Mouse (Mus musculus): ENCODE measurements at regions not wholly inside any gene's neighbourhood (a gene's known extent, or its start where the extent isn't known, plus 50 kb on each side); places are given as distances from the start of the nearest gene placed in this dataset.

- no peak for DNase-seq
Observed at GRCm38 (mm10) chr2:51448121-51448520, 179.2 kb upstream of the Tas2r134 start.

- DNase-seq, result no peak
Observed at GRCm38 (mm10) chr2:51447616-51448015, 179.7 kb upstream of the Tas2r134 start.

GRCm38 (mm10) chr2:51444386-51445080, 182.8 kb upstream of the Tas2r134 start:
- no peak for DNase-seq

- no peak for DNase-seq
Observed at GRCm38 (mm10) chr2:51443946-51444345, 183.4 kb upstream of the Tas2r134 start.

GRCm38 (mm10) chr2:51439047-51439446, 188.3 kb upstream of the Tas2r134 start:
- no peak for DNase-seq

- DNase-seq, result peak; percentile 4 to 17
Observed at GRCm38 (mm10) chr2:51436590-51436989, 190.7 kb upstream of the Tas2r134 start.

GRCm38 (mm10) chr2:51431564-51431963, 195.7 kb upstream of the Tas2r134 start:
- no peak for DNase-seq

- DNase-seq, result no peak
Observed at GRCm38 (mm10) chr2:51429716-51430115, 197.6 kb upstream of the Tas2r134 start.

- DNase-seq, result no peak
Observed at GRCm38 (mm10) chr2:51422442-51422841, 204.9 kb upstream of the Tas2r134 start.

- no peak for DNase-seq
Observed at GRCm38 (mm10) chr2:51417908-51418690, 209.2 kb upstream of the Tas2r134 start.

- DNase-seq, result no peak
Observed at GRCm38 (mm10) chr2:51388390-51388789, 238.9 kb upstream of the Tas2r134 start.

GRCm38 (mm10) chr2:51387136-51387535, 238.2 kb upstream of the Rnd3 start:
- no peak for DNase-seq

GRCm38 (mm10) chr2:51376597-51376996, 227.7 kb upstream of the Rnd3 start:
- DNase-seq, result no peak

- DNase-seq, result no peak
Observed at GRCm38 (mm10) chr2:51374636-51375035, 225.7 kb upstream of the Rnd3 start.

- no peak for DNase-seq
Observed at GRCm38 (mm10) chr2:51372771-51373170, 223.9 kb upstream of the Rnd3 start.

GRCm38 (mm10) chr2:51362825-51363616, 214.1 kb upstream of the Rnd3 start:
- no peak for DNase-seq

GRCm38 (mm10) chr2:51355281-51355680, 206.4 kb upstream of the Rnd3 start:
- DNase-seq, result no peak

- no peak for DNase-seq
Observed at GRCm38 (mm10) chr2:51354800-51355199, 205.9 kb upstream of the Rnd3 start.

GRCm38 (mm10) chr2:51349614-51350013, 200.7 kb upstream of the Rnd3 start:
- DNase-seq, result no peak

- no peak for DNase-seq
Observed at GRCm38 (mm10) chr2:51348774-51349173, 199.9 kb upstream of the Rnd3 start.

- DNase-seq, result no peak
Observed at GRCm38 (mm10) chr2:51347086-51347485, 198.2 kb upstream of the Rnd3 start.

- DNase-seq, result no peak
Observed at GRCm38 (mm10) chr2:51342421-51342820, 193.5 kb upstream of the Rnd3 start.

- no peak for DNase-seq
Observed at GRCm38 (mm10) chr2:51334437-51334836, 185.5 kb upstream of the Rnd3 start.

Measured in thymus, adult 18-20 months (tissue).